Mouse (Mus musculus) bone marrow, adult 2 months (tissue): Measurements from ENCODE around the gene Gm47996.
"Not testable (repeated sequence)": the region's sequence is repeated elsewhere in the genome, so short reads cannot be mapped to it uniquely, and the experiment has no call there.

ENCODE experiments used
- CTCF ChIP-seq: fragments of 200-500 bp; IDR thresholded peaks from 2 replicates; pipeline ENCODE4 v1.5.1; 2011; ENCODE audit warnings: low read length, control low read depth; ENCODE audit not compliant: control insufficient read depth, insufficient read depth
- POLR2A ChIP-seq: fragments of 200-500 bp; IDR thresholded peaks from 2 replicates; pipeline ENCODE4 v1.6.1; 2011; ENCODE audit warnings: low read depth, mild to moderate bottlenecking, control low read depth, low read length, borderline replicate concordance; ENCODE audit not compliant: control insufficient read depth

DNA sequence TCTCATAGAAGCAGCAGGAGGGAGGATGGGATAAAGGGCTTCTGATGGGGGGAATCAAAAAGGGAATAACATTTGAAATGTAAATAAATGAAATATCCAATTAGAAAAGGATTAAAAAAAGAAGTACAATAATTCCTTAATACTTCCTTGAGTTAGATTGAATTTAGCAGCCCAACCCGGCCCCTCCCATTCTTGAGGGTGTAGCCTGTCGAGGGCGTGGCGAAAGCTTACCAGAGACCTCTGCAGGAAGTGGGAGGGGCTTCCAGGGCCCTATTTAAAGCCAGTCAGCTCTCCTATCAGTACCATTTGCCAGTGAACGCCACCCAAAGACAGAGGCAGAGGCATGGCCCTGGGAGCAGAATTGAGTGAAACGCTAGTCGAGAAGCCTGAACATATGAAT is 17.9 kb upstream of the Gm47996 start, which contains the start of gene Gm8947:
- not testable (repeated sequence) for TF ChIP-seq CTCF, POLR2A
